Mouse (Mus musculus): ENCODE measurements around the gene Ptgr1. TPM values are rescaled to one million over a fixed set of nuclear protein-coding genes. Genes with fewer than 3 reads are reported as not detected.

The Ptgr1 gene
- polyA plus RNA-seq (2012; rRNA removed; ENCODE audit: low replicate concordance) = 12.7 and 12.9 TPM in 2 replicates

GRCm38 (mm10) chr4:58986540-58987190 lies at the start of gene Ptgr1:
Gene Ptgr1, minus strand, starts transcription at chr4:58987119.

GRCm38 (mm10) chr4:59034918-59035785 lies 48.2 kb upstream of the Ptgr1 start, which contains the start of gene Gng10:
Gene Gng10, plus strand, starts transcription at chr4:59035088.

GRCm38 (mm10) chr4:59002948-59003805 lies 16.3 kb upstream of the Ptgr1 start, which contains the start of gene Gm20503:
Gene Gm20503, plus strand, starts transcription at chr4:59003210.

GRCm38 (mm10) chr4:58994762-58995161 lies 7.8 kb upstream of the Ptgr1 start, which contains the start of gene Dnajc25:
Gene Dnajc25, plus strand, starts transcription at chr4:58995062.

GRCm38 (mm10) chr4:58943420-58944205 lies 43.3 kb downstream of the Ptgr1 start, which contains the start of gene Zkscan16:
Gene Zkscan16, plus strand, starts transcription at chr4:58943628.

Other genes with a start within 250 kb of the Ptgr1 start
- gene Olfr267, start 199.4 kb downstream of the Ptgr1 start, polyA plus RNA-seq (2012; rRNA removed; ENCODE audit: low replicate concordance) = 0.04 TPM in 1 of 2 replicates, not detected in the other
- 26.9 and 30.1 TPM in 2 replicates for gene Ecpas, start 74.4 kb downstream of the Ptgr1 start, polyA plus RNA-seq (2012; rRNA removed; ENCODE audit: low replicate concordance)
- not detected in 2 replicates for gene Zkscan16, start 43.5 kb downstream of the Ptgr1 start, polyA plus RNA-seq (2012; rRNA removed; ENCODE audit: low replicate concordance)
- gene Dnajc25, start 7.9 kb upstream of the Ptgr1 start, polyA plus RNA-seq (2012; rRNA removed; ENCODE audit: low replicate concordance) = 3.5 and 4.2 TPM in 2 replicates
- 3.7 TPM in 1 of 2 replicates, not detected in the other for gene Gm20503, start 16.1 kb upstream of the Ptgr1 start, polyA plus RNA-seq (2012; rRNA removed; ENCODE audit: low replicate concordance)
- 5.7 and 14.0 TPM in 2 replicates for gene Gng10, start 48.0 kb upstream of the Ptgr1 start, polyA plus RNA-seq (2012; rRNA removed; ENCODE audit: low replicate concordance)
- gene AI481877, start 151.9 kb upstream of the Ptgr1 start, polyA plus RNA-seq (2012; rRNA removed; ENCODE audit: low replicate concordance) = not detected in 2 replicates
- gene Ugcg, start 202.1 kb upstream of the Ptgr1 start, polyA plus RNA-seq (2012; rRNA removed; ENCODE audit: low replicate concordance) = 26.4 and 37.0 TPM in 2 replicates